In genomic region chr15:100248665-100249433, GRCm38 (mm10) we compare ENCODE assay signal across 22 mouse cellular contexts. TPM values are rescaled to one million over a fixed set of nuclear protein-coding genes. Genes with fewer than 3 reads are reported as not detected.
"Had no signal": no experiment of that assay in that cellular context is flagged by ENCODE, and none has a peak within 500 bp of the region (broad histone marks: within the 10 kb centered on the region; RNA-seq: fewer than 3 reads in every experiment).

No protein-coding gene starts in this region.

- DNase-seq: kidney, adult 8-10 months; kidney, postnatal 36 days; lung, embryonic 14.5 days; lung, postnatal 10 days; retina, postnatal 1 day; right cerebral cortex, postnatal 4 days; spleen, adult 18-20 months; thymus, postnatal 36 days had no signal

- H3K4me3 ChIP-seq: limb, embryonic 10.5 days; liver, embryonic 15.5 days; midbrain, embryonic 13.5 days; myocyte had no signal

- H3K27ac ChIP-seq: kidney, postnatal 0 days; limb, embryonic 10.5 days; liver, embryonic 15.5 days; midbrain, embryonic 13.5 days had no signal

- H3K9me3 ChIP-seq: limb, embryonic 10.5 days; liver, embryonic 15.5 days; midbrain, embryonic 13.5 days had no signal

- H3K27me3 ChIP-seq: liver, embryonic 15.5 days; midbrain, embryonic 13.5 days had no signal

- H3K4me2 ChIP-seq: liver, embryonic 11.5 days; liver, embryonic 15.5 days; lung, embryonic 14.5 days; midbrain, embryonic 13.5 days had no signal

- H3K9ac ChIP-seq: liver, embryonic 15.5 days; lung, embryonic 14.5 days; midbrain, embryonic 13.5 days had no signal

- H3K4me1 ChIP-seq: limb, embryonic 10.5 days; liver, embryonic 15.5 days; midbrain, embryonic 13.5 days had no signal

- ATAC-seq: midbrain, embryonic 13.5 days had no signal

RNA-seq across cellular contexts. Expression of gene Tmprss12, which starts 31.8 kb away (rescaled TPM):
- total RNA-seq: layer of hippocampus, adult 18-20 months; layer of hippocampus, postnatal 10 days; left cerebral cortex, adult 18-20 months; left cerebral cortex, postnatal 14 days; midbrain, postnatal 0 days had no signal
- polyA plus RNA-seq: kidney, postnatal 0 days; limb, embryonic 10.5 days; limb, embryonic 14.5 days; liver, embryonic 11.5 days; liver, embryonic 15.5 days; lung, embryonic 14.5 days; midbrain, embryonic 13.5 days; midbrain, postnatal 0 days; myocyte; neural tube, embryonic 11.5 days; thymus, postnatal 0 days had no signal
